Mouse (Mus musculus) CH12.LX (cell line): Measurements from ENCODE around the gene A630023A22Rik. TPM values are rescaled to one million over a fixed set of nuclear protein-coding genes. Genes with fewer than 3 reads are reported as not detected.

ENCODE experiments used
- DNase-seq: peaks from one replicate; pipeline ENCODE4 v3.0.0-alpha.2; 2013; ENCODE audit errors: extremely low read depth
- H3K27ac ChIP-seq: 2 replicates; pipeline ENCODE4 v1.5.1; 2012; ENCODE audit warnings: low read depth, mild to moderate bottlenecking, control low read depth, moderate library complexity; ENCODE audit not compliant: insufficient read depth
- H3K27me3 ChIP-seq: replicated peaks from 2 replicates; pipeline ENCODE3; 2012; ENCODE audit warnings: inconsistent platforms
- H3K36me3 ChIP-seq, 2 experiments: replicated peaks in 1 of 2; 2 replicates each; pipeline versions ENCODE3 to v1.6.1; 2012; ENCODE audit warnings: inconsistent platforms in 1 of 2, low read length in 1 of 2, mild to moderate bottlenecking in 1 of 2, mixed read lengths in 1 of 2, moderate library complexity in 1 of 2; ENCODE audit not compliant: control insufficient read depth in 1 of 2, insufficient read depth in 1 of 2
- H3K4me1 ChIP-seq, 2 experiments: 2 replicates each; pipeline ENCODE4 v1.6.1; 2012; ENCODE audit warnings: inconsistent platforms in 1 of 2, moderate library complexity in 1 of 2; ENCODE audit not compliant: insufficient read depth in 2 of 2, control insufficient read depth in 1 of 2
- H3K4me2 ChIP-seq: 2 replicates; pipeline ENCODE4 v1.6.1; 2012; ENCODE audit warnings: low read depth, mild to moderate bottlenecking, control low read depth; ENCODE audit not compliant: poor library complexity, insufficient read depth, severe bottlenecking
- H3K4me3 ChIP-seq, 3 experiments: fragments of 150-350 bp in 1 of 3; sonication (generic) in 1 of 3; replicated peaks in 1 of 3; 2 replicates each; pipeline versions ENCODE3 to v1.5.1; 2011 to 2012; ENCODE audit warnings: low read depth in 2 of 3, low read length in 2 of 3, mild to moderate bottlenecking in 2 of 3, moderate library complexity in 2 of 3, control low read depth in 1 of 3, improper control_type of control experiment in 1 of 3, inconsistent platforms in 1 of 3, mixed read lengths in 1 of 3; ENCODE audit not compliant: poor library complexity in 1 of 3
- H3K79me2 ChIP-seq: replicated peaks from 2 replicates; pipeline ENCODE4 v1.6.1; 2012; ENCODE audit warnings: mild to moderate bottlenecking, moderate library complexity; ENCODE audit not compliant: control insufficient read depth, poor library complexity, insufficient read depth, severe bottlenecking; ENCODE audit errors: extremely low read depth
- H3K9ac ChIP-seq: 2 replicates; pipeline ENCODE4 v1.6.1; 2012; ENCODE audit warnings: low read depth, mild to moderate bottlenecking, control low read depth, moderate library complexity; ENCODE audit not compliant: insufficient read depth
- H3K9me3 ChIP-seq: replicated peaks from 2 replicates; pipeline ENCODE3; 2012; ENCODE audit warnings: low read length, inconsistent platforms, mixed read lengths
- CHD2 ChIP-seq: IDR thresholded peaks from 2 replicates; pipeline ENCODE4 v1.6.1; 2011; ENCODE audit warnings: low read length, improper control_type of control experiment
- CTCF ChIP-seq, 2 experiments: IDR thresholded peaks in 1 of 2; conservative IDR thresholded peaks in 1 of 2; 2 replicates each; pipeline ENCODE4 v1.5.1; 2011 to 2012; ENCODE audit warnings: low read depth in 2 of 2, low read length in 2 of 2, improper control_type of control experiment in 1 of 2, inconsistent platforms in 1 of 2, mild to moderate bottlenecking in 1 of 2, moderate library complexity in 1 of 2
- E2F4 ChIP-seq: IDR thresholded peaks from 2 replicates; pipeline ENCODE4 v1.6.1; 2011; ENCODE audit warnings: low read depth, low read length, improper control_type of control experiment; ENCODE audit not compliant: insufficient replicate concordance
- ELF1 ChIP-seq: IDR thresholded peaks from 2 replicates; pipeline ENCODE4 v1.6.1; 2014; ENCODE audit warnings: low read depth, mild to moderate bottlenecking, inconsistent platforms, low read length, improper control_type of control experiment
- EP300 ChIP-seq: IDR thresholded peaks from 2 replicates; pipeline ENCODE4 v1.6.1; 2011; ENCODE audit warnings: low read length, improper control_type of control experiment
- ETS1 ChIP-seq: conservative IDR thresholded peaks from 2 replicates; pipeline ENCODE4 v1.6.1; 2012; ENCODE audit warnings: low read depth, mild to moderate bottlenecking, inconsistent platforms, low read length, improper control_type of control experiment, moderate library complexity
- JUN ChIP-seq: IDR thresholded peaks from 2 replicates; pipeline ENCODE4 v1.6.1; 2011; ENCODE audit warnings: low read depth, mild to moderate bottlenecking, low read length, improper control_type of control experiment, moderate library complexity; ENCODE audit not compliant: insufficient read depth
- JUND ChIP-seq: conservative IDR thresholded peaks from 2 replicates; pipeline ENCODE4 v1.6.1; 2011; ENCODE audit warnings: low read depth, low read length, improper control_type of control experiment
- KAT2A ChIP-seq: IDR thresholded peaks from 2 replicates; pipeline ENCODE4 v1.6.1; 2012; ENCODE audit warnings: low read length, improper control_type of control experiment, inconsistent platforms; ENCODE audit not compliant: insufficient replicate concordance
- MAZ ChIP-seq: IDR thresholded peaks from 2 replicates; pipeline ENCODE4 v1.6.1; 2012; ENCODE audit warnings: low read depth, mild to moderate bottlenecking, inconsistent platforms, low read length, improper control_type of control experiment, moderate library complexity
- MEF2A ChIP-seq: IDR thresholded peaks from 2 replicates; pipeline ENCODE4 v1.6.1; 2014; ENCODE audit warnings: low read depth, mild to moderate bottlenecking, inconsistent platforms, low read length, improper control_type of control experiment, borderline replicate concordance
- MYC ChIP-seq: IDR thresholded peaks from 2 replicates; pipeline ENCODE4 v1.6.1; 2011; ENCODE audit warnings: low read depth, mild to moderate bottlenecking, improper control_type of control experiment, low read length
- NELFE ChIP-seq: IDR thresholded peaks from 2 replicates; pipeline ENCODE4 v1.6.1; 2011; ENCODE audit warnings: low read depth, low read length, improper control_type of control experiment
- NRF1 ChIP-seq: IDR thresholded peaks from 2 replicates; pipeline ENCODE4 v1.6.1; 2014; ENCODE audit warnings: low read depth, mild to moderate bottlenecking, inconsistent platforms, low read length, improper control_type of control experiment, moderate library complexity
- PAX5 ChIP-seq: IDR thresholded peaks from 2 replicates; pipeline ENCODE4 v1.6.1; 2012; ENCODE audit warnings: low read length, inconsistent platforms, mixed read lengths
- POLR2A ChIP-seq: IDR thresholded peaks from 2 replicates; pipeline ENCODE4 v1.6.1; 2011; ENCODE audit warnings: low read depth, mild to moderate bottlenecking, improper control_type of control experiment, low read length
- POLR2AphosphoS2 ChIP-seq: IDR thresholded peaks from 2 replicates; pipeline ENCODE4 v1.6.1; 2011; ENCODE audit warnings: low read depth, low read length, improper control_type of control experiment
- RAD21 ChIP-seq: IDR thresholded peaks from 2 replicates; pipeline ENCODE4 v1.6.1; 2011; ENCODE audit warnings: low read depth, mild to moderate bottlenecking, low read length, improper control_type of control experiment, moderate library complexity
- RCOR1 ChIP-seq: conservative IDR thresholded peaks from 2 replicates; pipeline ENCODE4 v1.6.1; 2012; ENCODE audit warnings: low read depth, mild to moderate bottlenecking, inconsistent platforms, low read length, improper control_type of control experiment
- SIN3A ChIP-seq: IDR thresholded peaks from 2 replicates; pipeline ENCODE4 v1.6.1; 2012; ENCODE audit warnings: low read length, improper control_type of control experiment, inconsistent platforms
- SMC3 ChIP-seq: IDR thresholded peaks from 2 replicates; pipeline ENCODE4 v1.6.1; 2011; ENCODE audit warnings: low read depth, low read length, improper control_type of control experiment
- UBTF ChIP-seq: IDR thresholded peaks from 2 replicates; pipeline ENCODE4 v1.6.1; 2012; ENCODE audit warnings: low read depth, mild to moderate bottlenecking, inconsistent platforms, low read length, improper control_type of control experiment, moderate library complexity
- USF1 ChIP-seq: IDR thresholded peaks from 2 replicates; pipeline ENCODE4 v1.6.1; 2014; ENCODE audit warnings: low read depth, mild to moderate bottlenecking, inconsistent platforms, low read length, improper control_type of control experiment
- USF2 ChIP-seq: conservative IDR thresholded peaks from 2 replicates; pipeline ENCODE4 v1.6.1; 2011; ENCODE audit warnings: low read depth, low read length, improper control_type of control experiment
- ZC3H11A ChIP-seq: IDR thresholded peaks from 2 replicates; pipeline ENCODE4 v1.6.1; 2012; ENCODE audit warnings: low read depth, mild to moderate bottlenecking, inconsistent platforms, low read length, improper control_type of control experiment
- ZKSCAN1 ChIP-seq: IDR thresholded peaks from 2 replicates; pipeline ENCODE4 v1.6.1; 2012; ENCODE audit warnings: low read depth, inconsistent platforms, low read length, improper control_type of control experiment, borderline replicate concordance
- ZMIZ1 ChIP-seq: IDR thresholded peaks from 2 replicates; pipeline ENCODE4 v1.6.1; 2012; ENCODE audit warnings: low read depth, mild to moderate bottlenecking, inconsistent platforms, low read length, improper control_type of control experiment
- ZNF384 ChIP-seq: IDR thresholded peaks from 2 replicates; pipeline ENCODE4 v1.6.1; 2012; ENCODE audit warnings: low read depth, low read length, improper control_type of control experiment, inconsistent platforms
- dilution Hi-C: fragments of 300-500 bp; cut with MboI; formaldehyde crosslinking; loops from 2 replicates; pipeline ENCODE4 v1.14.3; 2020; ENCODE audit warnings: low sequenced_read_pairs; ENCODE audit not compliant: extremely low pct_unique_long_range_greater_than_20kb, extremely low pct_ligation_motif_present
- in situ Hi-C: fragments of 300-500 bp; cut with MboI; formaldehyde crosslinking; loops from 3 replicates; pipeline ENCODE4 v1.14.3; 2019; ENCODE audit warnings: low sequenced_read_pairs, low pct_ligation_motif_present, low pct_unique_long_range_greater_than_20kb, mixed read lengths
- polyA plus RNA-seq: library from polyadenylated mRNA; unstranded; fragments of >175 nt; gene quantifications from 2 replicates; pipeline ENCODE4 v1.2.1, GENCODE M21; 2012; ENCODE audit warnings: low read depth; ENCODE audit not compliant: insufficient read length
- total RNA-seq, 2 experiments: library from RNA; depleted of rRNA; stranded (reverse); fragments of 300-350 nt in 1 of 2; fragments of >200 nt in 1 of 2; gene quantifications; 2 replicates each; pipeline ENCODE4 v1.2.3; 2012 to 2014

Gene A630023A22Rik
- total and polyA plus RNA-seq, 3 experiments, result 0.36 TPM; not detected in 2

DNA sequence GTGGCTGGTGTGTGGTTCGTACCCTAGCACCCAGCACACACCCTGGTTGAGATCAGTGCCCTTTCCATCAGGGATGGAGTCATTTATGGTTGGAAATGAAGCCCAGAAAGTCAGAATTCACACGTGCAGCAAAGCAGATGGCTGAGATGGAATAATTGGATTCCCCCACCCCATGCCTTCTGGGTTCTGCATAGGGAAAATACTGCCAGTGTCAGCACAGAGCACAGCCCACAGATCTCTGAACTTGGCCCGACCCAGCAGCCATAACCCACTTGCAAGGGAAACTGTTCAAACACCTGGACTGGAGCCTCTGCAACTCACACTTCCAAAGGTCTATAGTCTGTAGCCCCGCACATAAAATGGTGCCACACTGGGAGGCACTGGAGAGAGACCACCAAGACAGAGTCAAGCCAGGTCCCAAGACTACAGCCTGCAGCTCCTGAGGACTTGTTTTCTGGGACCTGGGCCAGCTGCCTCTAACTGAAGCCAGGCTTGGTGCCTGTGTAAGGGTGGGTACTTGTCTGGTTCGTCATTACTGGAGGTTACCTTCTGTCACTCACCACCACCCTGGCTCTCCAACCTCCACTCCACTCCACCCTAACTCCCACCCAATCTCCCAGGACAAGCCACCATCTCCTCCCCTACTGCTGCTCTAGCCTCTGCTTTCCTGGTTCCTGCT is 52.3 kb downstream of the A630023A22Rik start:
- H3K27ac ChIP-seq, result no peak overlapping the region
- TF ChIP-seq ZKSCAN1 (no peak), NRF1 (no peak), ETS1 (no peak), MEF2A (no peak), EP300 (no peak), JUN (no peak), CTCF (conservative IDR thresholded peaks at IDR 0.05 in 1 of 2, IDR thresholded peaks at IDR 0.05 in 1 of 2; ENCODE audit: low read depth in 2 of 2, low read length in 2 of 2) (no peak), SMC3 (no peak), ZC3H11A (no peak), KAT2A (no peak), USF1 (no peak), ELF1 (no peak), POLR2A (no peak), SIN3A (no peak), NELFE (no peak), PAX5 (no peak), RAD21 (no peak)
- no peaks in the 10 kb centered on the region for H3K27me3 ChIP-seq
- dilution Hi-C loops, result no loop called here
- no peaks in the 10 kb centered on the region for H3K79me2 ChIP-seq
- H3K9me3 ChIP-seq, result no peaks in the 10 kb centered on the region
- H3K4me3 ChIP-seq, result no peak overlapping the region
- H3K4me1 ChIP-seq, result peaks cover 0 to 6% of the 10 kb centered on the region in 2 experiments; a peak in 2 of 4 replicates
- no peak for DNase-seq
- H3K4me2 ChIP-seq, result no peak overlapping the region
- no peaks in the 10 kb centered on the region for H3K36me3 ChIP-seq
- in situ Hi-C loops, result no loop called here
- no peak overlapping the region for H3K9ac ChIP-seq

- in situ Hi-C loops, result no loop called here
- Histone ChIP-seq H3K4me2 (no peak overlapping the region), H3K4me1 (peaks cover 0 to 10% of the 10 kb centered on the region in 2 experiments; a peak in 2 of 4 replicates), H3K27me3 (no peaks in the 10 kb centered on the region), H3K9ac (no peak overlapping the region), H3K9me3 (no peaks in the 10 kb centered on the region), H3K79me2 (no peaks in the 10 kb centered on the region), H3K4me3 (no peak overlapping the region), H3K27ac (no peak overlapping the region), H3K36me3 (no peaks in the 10 kb centered on the region)
- DNase-seq, result no peak
- dilution Hi-C loops, result no loop called here
- TF ChIP-seq SIN3A, result no peak
- no peak for TF ChIP-seq JUND
- no peak for TF ChIP-seq MAZ
- TF ChIP-seq ELF1, result no peak
- no peak for TF ChIP-seq CTCF (conservative IDR thresholded peaks at IDR 0.05 in 1 of 2, IDR thresholded peaks at IDR 0.05 in 1 of 2; ENCODE audit: low read depth in 2 of 2, low read length in 2 of 2)
- TF ChIP-seq EP300, result no peak
- no peak for TF ChIP-seq RCOR1
- no peak for TF ChIP-seq USF2
- no peak for TF ChIP-seq E2F4
- TF ChIP-seq PAX5, result no peak
- no peak for TF ChIP-seq POLR2AphosphoS2
- no peak for TF ChIP-seq ZNF384
- TF ChIP-seq ZMIZ1, result no peak
- no peak for TF ChIP-seq UBTF
- TF ChIP-seq NRF1, result no peak
- TF ChIP-seq NELFE, result no peak
- TF ChIP-seq KAT2A, result no peak
- no peak for TF ChIP-seq MYC
- TF ChIP-seq CHD2, result no peak
Measured at GRCm38 (mm10) chr14:34043341-34043740, 59.2 kb downstream of the A630023A22Rik start.
